Mouse (Mus musculus): ENCODE measurements at regions not wholly inside any gene's neighbourhood (a gene's known extent, or its start where the extent isn't known, plus 50 kb on each side); places are given as distances from the start of the nearest gene placed in this dataset.
A peak's percentile ranks its signal among the peaks of the same experiment; 100 is the strongest.
"Not testable (repeated sequence)": the region's sequence is repeated elsewhere in the genome, so short reads cannot be mapped to it uniquely, and the experiment has no call there.

GRCm38 (mm10) chr16:29909923-29910465, 154.2 kb upstream of the Hes1 start:
- DNase-seq (ENCODE audit: low spot score in 2 of 2): no peak

GRCm38 (mm10) chr16:29911164-29911571, 153.0 kb upstream of the Hes1 start:
- no peak for DNase-seq (ENCODE audit: low spot score in 2 of 2)

GRCm38 (mm10) chr16:29913357-29914010, 150.7 kb upstream of the Hes1 start:
- no peak for DNase-seq (ENCODE audit: low spot score in 2 of 2)

- DNase-seq (ENCODE audit: low spot score in 2 of 2): peak; percentile 90 to 92
Measured at GRCm38 (mm10) chr16:29915346-29915745, 148.8 kb upstream of the Hes1 start.

- DNase-seq (ENCODE audit: low spot score in 2 of 2): no peak
Measured at GRCm38 (mm10) chr16:29917989-29918388, 146.2 kb upstream of the Hes1 start.

GRCm38 (mm10) chr16:29918396-29918795, 145.8 kb upstream of the Hes1 start:
- no peak for DNase-seq (ENCODE audit: low spot score in 2 of 2)

- DNase-seq (ENCODE audit: low spot score in 2 of 2): no peak
Measured at GRCm38 (mm10) chr16:29920940-29921339, 143.2 kb upstream of the Hes1 start.

GRCm38 (mm10) chr16:29921385-29921784, 142.8 kb upstream of the Hes1 start:
- no peak for DNase-seq (ENCODE audit: low spot score in 2 of 2)

GRCm38 (mm10) chr16:29927276-29927675, 136.9 kb upstream of the Hes1 start:
- not testable (repeated sequence) for DNase-seq (ENCODE audit: low spot score in 2 of 2)

- no peak for DNase-seq (ENCODE audit: low spot score in 2 of 2)
Measured at GRCm38 (mm10) chr16:29928291-29928690, 135.9 kb upstream of the Hes1 start.

GRCm38 (mm10) chr16:29931746-29932351, 132.3 kb upstream of the Hes1 start:
- DNase-seq (ENCODE audit: low spot score in 2 of 2): no peak

- DNase-seq (ENCODE audit: low spot score in 2 of 2): no peak
Measured at GRCm38 (mm10) chr16:29934649-29935048, 129.5 kb upstream of the Hes1 start.

- no peak for DNase-seq (ENCODE audit: low spot score in 2 of 2)
Measured at GRCm38 (mm10) chr16:29938700-29939099, 125.5 kb upstream of the Hes1 start.

GRCm38 (mm10) chr16:29939331-29939850, 124.8 kb upstream of the Hes1 start:
- DNase-seq (ENCODE audit: low spot score in 2 of 2): peak; percentile 24 to 26

GRCm38 (mm10) chr16:29939869-29940707, 124.1 kb upstream of the Hes1 start:
- DNase-seq (ENCODE audit: low spot score in 2 of 2): peak; percentile 23 to 30

GRCm38 (mm10) chr16:29942111-29942510, 122.1 kb upstream of the Hes1 start:
- DNase-seq (ENCODE audit: low spot score in 2 of 2): no peak

GRCm38 (mm10) chr16:29943963-29944860, 120.0 kb upstream of the Hes1 start:
- DNase-seq (ENCODE audit: low spot score in 2 of 2): peak; percentile 95 to 97

GRCm38 (mm10) chr16:29944966-29945365, 119.2 kb upstream of the Hes1 start:
- DNase-seq (ENCODE audit: low spot score in 2 of 2): no peak

- no peak for DNase-seq (ENCODE audit: low spot score in 2 of 2)
Measured at GRCm38 (mm10) chr16:29945376-29945890, 118.8 kb upstream of the Hes1 start.

- peak; percentile 79 to 88 for DNase-seq (ENCODE audit: low spot score in 2 of 2)
Measured at GRCm38 (mm10) chr16:29945891-29946598, 118.1 kb upstream of the Hes1 start.

All from gastrocnemius, adult 8-10 months (tissue).